Mouse (Mus musculus): ENCODE data around the gene Gm16405. TPM values are rescaled to one million over a fixed set of nuclear protein-coding genes. Genes with fewer than 3 reads are reported as not detected.
"Not testable (repeated sequence)": the region's sequence is repeated elsewhere in the genome, so short reads cannot be mapped to it uniquely, and the experiment has no call there.

Gm16405 gene
- not detected in 2 replicates for polyA plus RNA-seq (2012; rRNA removed)

GRCm38 (mm10) chrX:54530908-54531307 is at the start of gene Gm16405:
TSS of gene Gm16405 (plus strand) at chrX:54531208.
- not testable (repeated sequence) for H3K4me3 ChIP-seq (ENCODE audit: extremely low read depth, insufficient read depth, insufficient read length); H3K36me3 ChIP-seq (ENCODE audit: control insufficient read depth, insufficient read depth, low read length); DNase-seq (ENCODE audit: low read depth in 1 of 2, low spot score in 2 of 2); H3K27ac ChIP-seq (ENCODE audit: insufficient read depth, low read length); H3K27me3 ChIP-seq (ENCODE audit: control insufficient read depth, insufficient read depth, low read length); H3K4me1 ChIP-seq (ENCODE audit: control insufficient read depth, insufficient read depth, insufficient read length)
- WGBS: no CpG with 5 or more reads among the region's 7 CpGs

Other genes with a start within 250 kb of the Gm16405 start
- gene Gm16430, start 91.0 kb downstream of the Gm16405 start, polyA plus RNA-seq (2012; rRNA removed): not detected in 2 replicates